Mouse (Mus musculus): Measurements from ENCODE around the gene Grsf1. TPM values are rescaled to one million over a fixed set of nuclear protein-coding genes. Genes with fewer than 3 reads are reported as not detected.

Gene Grsf1
- polyA plus RNA-seq, 1 experiment from 2014 or later, result 64.6 TPM

- ATAC-seq (ENCODE audit: low read depth) (peak; percentile 35; the same call in 1 of the 2 replicates), DNase-seq (ENCODE audit: low spot score) (peak; percentile 36)
- no peak overlapping the region for H3K4me3 ChIP-seq (ENCODE audit: low read depth, low read length)
- WGBS, result 26% methylated on average over 10 of the region's 10 CpGs
- H3K9ac ChIP-seq (ENCODE audit: low read depth, low read length), result no peak overlapping the region
- no peaks in the 10 kb centered on the region for H3K36me3 ChIP-seq (ENCODE audit: control insufficient read depth, insufficient read depth, low read length)
- no peak overlapping the region; the same call in 1 of the 2 replicates for H3K27ac ChIP-seq (replicated peaks; ENCODE audit: low read depth, low read length)
- no peaks in the 10 kb centered on the region for H3K27me3 ChIP-seq (replicated peaks; ENCODE audit: control insufficient read depth, insufficient read depth, low read length)
- H3K9me3 ChIP-seq (ENCODE audit: control insufficient read depth, low read length), result no peaks in the 10 kb centered on the region
- no peaks in the 10 kb centered on the region for H3K4me1 ChIP-seq (ENCODE audit: control insufficient read depth, insufficient read depth, low read length)
- no peak overlapping the region for H3K4me2 ChIP-seq (ENCODE audit: low read depth, low read length)
Measured at GRCm38 (mm10) chr5:88711618-88712224, 35.8 kb upstream of the Grsf1 start.

- Histone ChIP-seq H3K9ac (ENCODE audit: low read depth, low read length) (no peak overlapping the region), H3K4me2 (ENCODE audit: low read depth, low read length) (no peak overlapping the region), H3K27me3 (replicated peaks; ENCODE audit: control insufficient read depth, insufficient read depth, low read length) (no peaks in the 10 kb centered on the region), H3K27ac (replicated peaks; ENCODE audit: low read depth, low read length) (no peak overlapping the region; the same call in none of the 2 replicates), H3K4me3 (ENCODE audit: low read depth, low read length) (no peak overlapping the region), H3K4me1 (ENCODE audit: control insufficient read depth, insufficient read depth, low read length) (no peaks in the 10 kb centered on the region), H3K9me3 (ENCODE audit: control insufficient read depth, low read length) (no peaks in the 10 kb centered on the region), H3K36me3 (ENCODE audit: control insufficient read depth, insufficient read depth, low read length) (no peaks in the 10 kb centered on the region)
- ATAC-seq (ENCODE audit: low read depth), result peak; percentile 90
- peak; percentile 82 for DNase-seq (ENCODE audit: low spot score)
Measured at GRCm38 (mm10) chr5:88711128-88711527, 35.2 kb upstream of the Grsf1 start.

DNA sequence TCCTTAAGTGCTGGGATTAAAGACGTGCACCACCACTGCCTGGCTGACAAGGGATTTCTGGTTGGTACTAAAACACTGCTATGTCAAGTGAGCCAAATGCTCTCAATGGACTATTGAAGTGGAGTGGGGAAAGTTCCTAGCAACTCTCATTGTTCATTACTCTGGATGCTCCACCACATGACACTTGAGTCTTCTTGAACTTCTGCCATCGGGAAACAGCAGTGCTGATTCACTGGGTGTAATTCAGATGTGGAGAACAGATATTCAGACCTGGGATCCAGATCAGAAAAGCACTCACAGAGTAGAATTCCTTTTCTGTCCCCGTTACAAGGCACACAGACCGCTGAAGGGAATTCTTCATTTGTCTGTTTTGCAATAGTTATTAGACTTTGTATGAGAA lies 27.6 kb upstream of the Grsf1 start:
- H3K4me1 ChIP-seq (ENCODE audit: control insufficient read depth, insufficient read depth, low read length), result no peaks in the 10 kb centered on the region
- ATAC-seq (ENCODE audit: low read depth) (no peak), DNase-seq (ENCODE audit: low spot score) (no peak)
- no peaks in the 10 kb centered on the region for H3K36me3 ChIP-seq (ENCODE audit: control insufficient read depth, insufficient read depth, low read length)
- H3K27me3 ChIP-seq (replicated peaks; ENCODE audit: control insufficient read depth, insufficient read depth, low read length), result no peaks in the 10 kb centered on the region
- no peak overlapping the region for H3K27ac ChIP-seq (replicated peaks; ENCODE audit: low read depth, low read length)
- no peak overlapping the region for H3K4me3 ChIP-seq (ENCODE audit: low read depth, low read length)
- 79% methylated on average over 4 of the region's 4 CpGs for WGBS
- H3K9ac ChIP-seq (ENCODE audit: low read depth, low read length), result no peak overlapping the region
- H3K4me2 ChIP-seq (ENCODE audit: low read depth, low read length), result no peak overlapping the region
- no peaks in the 10 kb centered on the region for H3K9me3 ChIP-seq (ENCODE audit: control insufficient read depth, low read length)

DNA sequence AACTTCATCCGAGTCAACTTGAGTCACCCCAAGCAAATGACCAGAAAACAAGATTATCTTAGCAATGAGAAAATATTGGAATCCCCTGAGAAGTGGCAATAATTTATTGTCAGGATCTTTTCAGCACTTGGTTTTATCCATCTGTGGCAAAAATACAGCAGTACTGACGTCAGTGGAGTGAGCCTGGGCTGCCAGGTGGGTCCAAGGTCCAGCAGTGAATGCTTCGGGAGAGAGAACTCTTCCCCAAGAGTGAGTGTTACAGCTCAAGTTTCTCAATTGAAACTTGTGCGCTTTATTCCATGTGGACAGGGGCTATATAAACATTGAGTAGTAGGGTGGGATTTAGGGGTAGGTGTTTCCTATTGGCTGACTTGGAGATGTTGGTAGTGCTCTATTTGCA lies 26.1 kb upstream of the Grsf1 start:
- Histone ChIP-seq H3K4me1 (ENCODE audit: control insufficient read depth, insufficient read depth, low read length) (no peaks in the 10 kb centered on the region), H3K27me3 (replicated peaks; ENCODE audit: control insufficient read depth, insufficient read depth, low read length) (no peaks in the 10 kb centered on the region), H3K4me3 (ENCODE audit: low read depth, low read length) (no peak overlapping the region), H3K27ac (replicated peaks; ENCODE audit: low read depth, low read length) (no peak overlapping the region), H3K9me3 (ENCODE audit: control insufficient read depth, low read length) (no peaks in the 10 kb centered on the region), H3K9ac (ENCODE audit: low read depth, low read length) (no peak overlapping the region), H3K4me2 (ENCODE audit: low read depth, low read length) (no peak overlapping the region), H3K36me3 (ENCODE audit: control insufficient read depth, insufficient read depth, low read length) (no peaks in the 10 kb centered on the region)
- ATAC-seq (ENCODE audit: low read depth), result no peak
- 64% methylated on average over 4 of the region's 4 CpGs for WGBS
- DNase-seq (ENCODE audit: low spot score), result no peak

- Histone ChIP-seq H3K27me3 (replicated peaks; ENCODE audit: control insufficient read depth, insufficient read depth, low read length) (no peaks in the 10 kb centered on the region), H3K4me2 (ENCODE audit: low read depth, low read length) (no peak overlapping the region), H3K36me3 (ENCODE audit: control insufficient read depth, insufficient read depth, low read length) (no peaks in the 10 kb centered on the region), H3K4me1 (ENCODE audit: control insufficient read depth, insufficient read depth, low read length) (no peaks in the 10 kb centered on the region), H3K9me3 (ENCODE audit: control insufficient read depth, low read length) (no peaks in the 10 kb centered on the region), H3K27ac (replicated peaks; ENCODE audit: low read depth, low read length) (no peak overlapping the region), H3K4me3 (ENCODE audit: low read depth, low read length) (no peak overlapping the region), H3K9ac (ENCODE audit: low read depth, low read length) (no peak overlapping the region)
- WGBS, result 68% methylated on average over 4 of the region's 4 CpGs
- no peak for DNase-seq (ENCODE audit: low spot score)
- ATAC-seq (ENCODE audit: low read depth), result no peak
Measured at GRCm38 (mm10) chr5:88699251-88699913, 23.4 kb upstream of the Grsf1 start.

GRCm38 (mm10) chr5:88697291-88697690 lies 21.3 kb upstream of the Grsf1 start:
- WGBS, result 76% methylated on average over 5 of the region's 5 CpGs
- Histone ChIP-seq H3K9me3 (ENCODE audit: control insufficient read depth, low read length) (no peaks in the 10 kb centered on the region), H3K27me3 (replicated peaks; ENCODE audit: control insufficient read depth, insufficient read depth, low read length) (no peaks in the 10 kb centered on the region), H3K9ac (ENCODE audit: low read depth, low read length) (no peak overlapping the region), H3K4me1 (ENCODE audit: control insufficient read depth, insufficient read depth, low read length) (no peaks in the 10 kb centered on the region), H3K4me3 (ENCODE audit: low read depth, low read length) (no peak overlapping the region), H3K27ac (replicated peaks; ENCODE audit: low read depth, low read length) (no peak overlapping the region), H3K36me3 (ENCODE audit: control insufficient read depth, insufficient read depth, low read length) (no peaks in the 10 kb centered on the region), H3K4me2 (ENCODE audit: low read depth, low read length) (no peak overlapping the region)
- no peak for DNase-seq (ENCODE audit: low spot score)
- no peak for ATAC-seq (ENCODE audit: low read depth)

- Histone ChIP-seq H3K9me3 (ENCODE audit: control insufficient read depth, low read length) (no peaks in the 10 kb centered on the region), H3K27ac (replicated peaks; ENCODE audit: low read depth, low read length) (no peak overlapping the region), H3K4me3 (ENCODE audit: low read depth, low read length) (no peak overlapping the region), H3K4me1 (ENCODE audit: control insufficient read depth, insufficient read depth, low read length) (no peaks in the 10 kb centered on the region), H3K27me3 (replicated peaks; ENCODE audit: control insufficient read depth, insufficient read depth, low read length) (no peaks in the 10 kb centered on the region), H3K4me2 (ENCODE audit: low read depth, low read length) (no peak overlapping the region), H3K9ac (ENCODE audit: low read depth, low read length) (no peak overlapping the region), H3K36me3 (ENCODE audit: control insufficient read depth, insufficient read depth, low read length) (no peaks in the 10 kb centered on the region)
- no peak for ATAC-seq (ENCODE audit: low read depth)
- DNase-seq (ENCODE audit: low spot score), result no peak
Measured at GRCm38 (mm10) chr5:88693057-88693456, 17.1 kb upstream of the Grsf1 start.

DNA sequence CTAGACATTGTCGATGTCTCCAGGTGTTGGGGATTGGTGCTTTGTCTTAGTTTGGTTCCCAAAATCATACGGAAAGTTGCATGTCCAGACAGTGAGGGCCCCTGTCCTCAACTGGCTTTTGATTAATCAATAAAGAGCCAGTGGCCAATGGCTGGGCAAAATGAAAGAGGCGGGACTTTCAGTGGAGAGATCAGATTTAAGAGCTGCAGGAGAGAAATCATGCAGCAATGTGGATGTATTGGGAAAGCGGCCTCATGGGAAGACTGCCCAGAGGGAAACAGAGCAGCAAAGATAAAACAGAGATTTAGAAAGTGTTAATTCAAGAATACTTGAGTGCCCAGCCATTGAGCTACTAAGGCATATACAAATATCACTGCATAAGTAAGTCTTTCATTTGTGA lies 16.6 kb upstream of the Grsf1 start:
- Histone ChIP-seq H3K9me3 (ENCODE audit: control insufficient read depth, low read length) (no peaks in the 10 kb centered on the region), H3K9ac (ENCODE audit: low read depth, low read length) (no peak overlapping the region), H3K27me3 (replicated peaks; ENCODE audit: control insufficient read depth, insufficient read depth, low read length) (no peaks in the 10 kb centered on the region), H3K4me2 (ENCODE audit: low read depth, low read length) (no peak overlapping the region), H3K36me3 (ENCODE audit: control insufficient read depth, insufficient read depth, low read length) (no peaks in the 10 kb centered on the region), H3K4me3 (ENCODE audit: low read depth, low read length) (no peak overlapping the region), H3K27ac (replicated peaks; ENCODE audit: low read depth, low read length) (no peak overlapping the region), H3K4me1 (ENCODE audit: control insufficient read depth, insufficient read depth, low read length) (no peaks in the 10 kb centered on the region)
- ATAC-seq (ENCODE audit: low read depth), result no peak
- no peak for DNase-seq (ENCODE audit: low spot score)
- 88% methylated on average over 4 of the region's 4 CpGs for WGBS

- no peak for ATAC-seq (ENCODE audit: low read depth)
- WGBS, result 56% methylated on average over 6 of the region's 6 CpGs
- DNase-seq (ENCODE audit: low spot score), result no peak
Measured at GRCm38 (mm10) chr5:88691506-88692095, 15.6 kb upstream of the Grsf1 start.

More at GRCm38 (mm10) chr5:88691506-88692095, 15.6 kb upstream of the Grsf1 start:
- H3K4me2 ChIP-seq (ENCODE audit: low read depth, low read length), result no peak overlapping the region
- no peak overlapping the region for H3K27ac ChIP-seq (replicated peaks; ENCODE audit: low read depth, low read length)
- H3K4me3 ChIP-seq (ENCODE audit: low read depth, low read length), result no peak overlapping the region
- H3K4me1 ChIP-seq (ENCODE audit: control insufficient read depth, insufficient read depth, low read length), result no peaks in the 10 kb centered on the region
- no peaks in the 10 kb centered on the region for H3K27me3 ChIP-seq (replicated peaks; ENCODE audit: control insufficient read depth, insufficient read depth, low read length)
- H3K9me3 ChIP-seq (ENCODE audit: control insufficient read depth, low read length), result no peaks in the 10 kb centered on the region
- H3K9ac ChIP-seq (ENCODE audit: low read depth, low read length), result no peak overlapping the region
- H3K36me3 ChIP-seq (ENCODE audit: control insufficient read depth, insufficient read depth, low read length), result no peaks in the 10 kb centered on the region

Data from embryonic facial prominence, embryonic 14.5 days (tissue).